ENCODE assay signal across 26 mouse cellular contexts in genomic region chr4:126120052-126120451, GRCm38 (mm10). TPM values are rescaled to one million over a fixed set of nuclear protein-coding genes. Genes with fewer than 3 reads are reported as not detected.
A peak's percentile ranks its signal among the peaks of the same experiment; 100 is the strongest.
DNase-seq lines count a peak whose midpoint lies in the region; ATAC-seq and TF ChIP-seq lines count a peak whose summit lies in the region.
"Had no signal": no experiment of that assay in that cellular context is flagged by ENCODE, and none has a peak within 500 bp of the region (broad histone marks: within the 10 kb centered on the region; RNA-seq: fewer than 3 reads in every experiment).

No protein-coding gene starts in this region.

- ATAC-seq in megakaryocyte, adult 5-6 weeks (ENCODE audit: poor library complexity, severe bottlenecking), result no peak
- ATAC-seq: forebrain, embryonic 15.5 days; inflammation-experienced regulatory T-cells, adult 6 months; liver, embryonic 12.5 days; Patski had no signal

- 49% methylated on average over 5 of the region's 5 CpGs for WGBS in kidney, adult 2 months

- no peak overlapping the region for H3K4me3 ChIP-seq in kidney, adult 2 months (ENCODE audit: insufficient read depth, low read depth, low read length)
- H3K4me3 ChIP-seq: embryonic facial prominence, embryonic 15.5 days; forebrain, embryonic 15.5 days; heart, embryonic 15.5 days; hindbrain, embryonic 13.5 days; liver, embryonic 12.5 days; midbrain, embryonic 12.5 days had no signal

- DNase-seq in kidney, adult 2 months, result peak; percentile 54
- no peak for DNase-seq in kidney, postnatal 36 days
- DNase-seq in cerebellum, adult 11 months, result peak; percentile 78
- peak; percentile 93 for DNase-seq in cerebellum, adult 9-10 months
- DNase-seq in spleen, postnatal 10 days (ENCODE audit: low spot score in 2 of 2), result no peak
- DNase-seq in urinary bladder, postnatal 36 days (ENCODE audit: low spot score in 2 of 2), result no peak
- DNase-seq: adrenal gland, adult 8-10 months; B cell, adult 2 months; heart, postnatal 36 days; kidney, adult 18-20 months; lung, adult 18-20 months; lung, postnatal 10 days; thymus, adult 18-20 months; thymus, postnatal 4 days had no signal

- no peak for TF ChIP-seq CTCF in kidney, adult 2 months (conservative IDR thresholded peaks at IDR 0.05; ENCODE audit: insufficient read depth, insufficient read length, low read depth, low read length)

- H3K27ac ChIP-seq in kidney, adult 2 months (ENCODE audit: insufficient read depth, low read depth, low read length), result no peak overlapping the region
- H3K27ac ChIP-seq: embryonic facial prominence, embryonic 15.5 days; forebrain, embryonic 15.5 days; heart, embryonic 15.5 days; hindbrain, embryonic 13.5 days; kidney, postnatal 0 days; liver, embryonic 12.5 days; midbrain, embryonic 12.5 days had no signal

- no peak for TF ChIP-seq POLR2A in kidney, adult 2 months (IDR thresholded peaks at IDR 0.05; ENCODE audit: low read depth, low read length)

- H3K4me1 ChIP-seq in kidney, adult 2 months (ENCODE audit: control insufficient read depth, insufficient read depth, low read length), result peaks cover 14% of the 10 kb centered on the region

- no peaks in the 10 kb centered on the region; the same call in 1 of the 2 replicates for H3K36me3 ChIP-seq in kidney, adult 2 months (ENCODE audit: control insufficient read depth, insufficient read depth, low read length)

- H3K27me3 ChIP-seq in kidney, adult 2 months (replicated peaks; ENCODE audit: control insufficient read depth, insufficient read depth, low read length), result no peaks in the 10 kb centered on the region
- H3K27me3 ChIP-seq: CH12.LX; embryonic facial prominence, embryonic 15.5 days; forebrain, embryonic 15.5 days; heart, embryonic 15.5 days; hindbrain, embryonic 13.5 days; liver, embryonic 12.5 days; midbrain, embryonic 12.5 days; Patski had no signal

RNA-seq across cellular contexts. Expression of gene Stk40, which starts 16.3 kb away (rescaled TPM):
- 38.3 and 38.9 TPM in 2 replicates for polyA plus RNA-seq in kidney, adult 2 months (2012; rRNA removed)
- 20.8 and 21.4 TPM in 2 replicates for total RNA-seq in megakaryocyte, adult 5-6 weeks (2015)
- 22.5 and 32.8 TPM in 2 replicates for total RNA-seq in megakaryocyte, adult 5-6 weeks (2017)

RNA-seq across cellular contexts. Expression of gene Lsm10, which starts 23.6 kb away (rescaled TPM):
- polyA plus RNA-seq in kidney, adult 2 months (2012; rRNA removed), result 36.5 TPM in 2 replicates
- 47.3 and 54.9 TPM in 2 replicates for total RNA-seq in megakaryocyte, adult 5-6 weeks (2015)
- total RNA-seq in megakaryocyte, adult 5-6 weeks (2017), result 19.3 and 21.7 TPM in 2 replicates

RNA-seq across cellular contexts. Expression of gene Eva1b, which starts 27.5 kb away (rescaled TPM):
- polyA plus RNA-seq in kidney, adult 2 months (2012; rRNA removed), result 68.8 and 101 TPM in 2 replicates
- total RNA-seq in megakaryocyte, adult 5-6 weeks (2015), result 0.82 and 1.1 TPM in 2 replicates
- 0.24 and 1.3 TPM in 2 replicates for total RNA-seq in megakaryocyte, adult 5-6 weeks (2017)

RNA-seq across cellular contexts. Expression of gene Sh3d21, which starts 43.2 kb away (rescaled TPM):
- 5.0 and 5.5 TPM in 2 replicates for polyA plus RNA-seq in kidney, adult 2 months (2012; rRNA removed)
- not detected in 2 replicates for total RNA-seq in megakaryocyte, adult 5-6 weeks (2015)
- 0.12 TPM in 1 of 2 replicates, not detected in the other for total RNA-seq in megakaryocyte, adult 5-6 weeks (2017)
- total RNA-seq: monocyte, adult 5-6 weeks had no signal

Comparison
In these comparisons a context has a peak if more than half of its experiments do, and no peak if none do; other contexts are left out.
1. DNase-seq: peak in kidney, adult 2 months (single experiment), cerebellum, adult 11 months (single experiment) and cerebellum, adult 9-10 months (single experiment); none in kidney, postnatal 36 days (0 of 2), spleen, postnatal 10 days (0 of 2) and urinary bladder, postnatal 36 days (0 of 2).